Mouse (Mus musculus) myocyte (in vitro differentiated cells): ENCODE results near the gene Otud4.

Experiments used
- MAX ChIP-seq: IDR thresholded peaks from one replicate; pipeline ENCODE4 v1.6.1; 2011; ENCODE audit warnings: low read depth, mild to moderate bottlenecking, control low read depth
- POLR2A ChIP-seq: IDR thresholded peaks from one replicate; pipeline ENCODE4 v1.6.1; 2011; ENCODE audit warnings: low read depth, mild to moderate bottlenecking, control low read depth, moderate library complexity; ENCODE audit not compliant: insufficient read length
- TCF3 ChIP-seq: IDR thresholded peaks from one replicate; pipeline ENCODE4 v1.6.1; 2011; ENCODE audit warnings: low read depth, control low read depth; ENCODE audit not compliant: insufficient read length

DNA sequence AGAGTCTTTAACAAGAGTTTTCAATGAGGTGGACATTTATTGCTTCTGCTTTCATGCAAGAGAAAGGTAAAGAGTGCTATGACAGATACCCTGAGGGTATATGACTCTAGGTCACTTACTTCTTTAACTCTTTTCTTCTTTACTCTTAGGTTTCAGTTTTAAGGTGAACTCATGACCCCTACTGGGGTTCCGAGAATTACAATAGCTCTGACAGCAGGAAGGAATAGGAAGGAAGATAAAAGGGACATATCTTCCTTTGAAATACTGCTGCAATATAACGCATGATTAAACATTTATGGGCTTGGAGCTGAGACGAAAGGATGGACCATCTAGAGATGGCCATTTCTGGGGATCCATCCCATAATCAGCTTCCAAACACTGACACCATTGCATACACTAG lies 85.2 kb downstream of the Otud4 start:
- TF ChIP-seq MAX = no peak
- no peak for TF ChIP-seq TCF3
- TF ChIP-seq POLR2A = no peak
